Mouse (Mus musculus) erythroblast, adult 5-6 weeks (primary cell): ENCODE measurements around the gene Olfr654. TPM values are rescaled to one million over a fixed set of nuclear protein-coding genes. Genes with fewer than 3 reads are reported as not detected.

Experiments used
- ATAC-seq: replicated peaks from 2 replicates; pipeline ENCODE4 v1.8.0; 2016; ENCODE audit warnings: moderate number of reproducible peaks, mild to moderate bottlenecking, moderate TSS enrichment, inconsistent platforms; ENCODE audit not compliant: poor library complexity, low FRiP score, severe bottlenecking
- total RNA-seq, 2 experiments: library from RNA; stranded (forward) in 1 of 2; stranded (reverse) in 1 of 2; fragments of 150-400 nt in 1 of 2; fragments of 200-764, 138-1000 nt in 1 of 2; gene quantifications; 2 replicates each; pipeline versions ENCODE4 v1.2.3 to v1.2.4; 2015 to 2017; ENCODE audit warnings: low replicate concordance in 2 of 2

Gene Olfr654
- total RNA-seq (2015; ENCODE audit: low replicate concordance), result not detected in 2 replicates
- not detected in 2 replicates for total RNA-seq (2017; ENCODE audit: low replicate concordance)

DNA sequence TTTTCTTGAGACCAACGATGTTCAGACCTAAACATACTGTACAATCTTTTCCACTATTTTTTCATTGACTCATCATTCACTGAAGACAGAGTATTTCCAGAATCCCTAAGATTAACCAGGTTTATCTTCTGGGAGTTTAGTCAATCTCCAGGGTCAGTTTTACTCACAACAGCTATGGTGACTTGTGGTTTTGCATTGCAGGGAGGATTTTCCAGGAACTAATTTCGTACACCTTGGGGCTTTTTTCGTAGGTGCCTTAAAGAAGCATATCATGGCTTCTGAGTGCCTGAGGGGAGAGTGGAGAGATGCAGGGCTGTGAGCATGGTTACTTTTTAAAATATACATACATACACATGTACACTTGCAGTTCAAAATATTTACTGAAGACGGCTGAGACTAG is at the start of gene Olfr654:
Gene Olfr654 (plus strand): TSS at position 301 of the 400 bp plus-strand sequence.
- ATAC-seq, result no peak

DNA sequence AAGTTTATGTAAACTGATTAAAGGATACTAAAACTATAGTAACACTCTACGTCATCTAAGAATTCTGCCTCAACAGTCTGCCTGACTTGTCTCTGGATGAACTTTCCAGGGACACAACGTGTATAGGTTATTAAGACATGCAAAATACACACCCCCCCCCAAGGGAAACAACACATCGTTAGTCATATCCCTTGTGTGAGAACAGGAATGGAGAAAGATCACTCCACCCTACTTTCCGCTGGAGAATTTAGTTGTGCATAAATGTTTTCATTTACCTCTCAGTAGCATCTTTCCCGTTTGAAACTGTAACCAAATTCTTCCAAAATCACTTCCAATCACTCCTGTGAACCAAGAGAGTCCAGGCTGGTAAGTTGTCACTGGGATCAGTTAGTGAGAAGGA is 37.0 kb upstream of the Olfr654 start, which contains the start of gene Olfr651:
Gene Olfr651 (plus strand): TSS at position 301 of the 400 bp plus-strand sequence.
- no peak for ATAC-seq

DNA sequence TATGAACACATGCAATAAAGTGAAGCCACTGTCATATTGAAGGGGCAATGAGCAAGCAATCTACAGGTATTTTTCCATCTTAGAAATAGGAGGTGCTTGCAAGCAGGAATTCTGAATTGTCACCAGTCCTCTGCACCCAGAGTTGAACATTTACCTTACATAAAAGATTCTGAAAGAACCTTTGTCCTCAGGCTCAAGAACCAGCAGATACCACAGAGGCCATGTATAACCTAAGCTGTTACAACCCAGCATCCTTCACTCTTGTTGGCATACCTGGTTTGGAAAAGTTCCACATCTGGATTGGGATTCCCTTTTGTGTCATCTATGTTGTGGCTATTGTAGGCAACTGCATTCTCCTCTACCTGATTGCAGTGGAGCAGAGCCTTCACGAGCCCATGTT is 34.1 kb upstream of the Olfr654 start:
- ATAC-seq, result no peak

DNA sequence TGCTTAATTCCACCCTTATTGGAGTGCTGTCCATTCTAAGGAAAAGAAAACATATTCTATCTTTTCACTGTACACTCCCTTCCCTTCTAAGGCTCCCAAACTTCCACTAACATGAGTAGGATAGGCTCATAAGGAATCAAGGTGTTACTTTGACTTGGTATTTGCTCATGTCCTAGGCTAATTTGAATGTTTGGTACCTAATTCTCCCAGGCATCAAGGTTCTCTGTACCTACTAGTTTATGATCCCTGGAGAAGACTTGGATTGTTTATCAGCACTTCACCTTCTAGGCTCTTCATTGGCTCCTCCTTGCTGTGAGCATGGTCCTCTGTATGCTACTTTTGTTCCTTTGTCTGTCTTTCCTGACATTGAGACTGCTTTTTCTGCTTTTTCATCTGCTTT is 26.2 kb upstream of the Olfr654 start, which contains the start of gene Olfr652:
Gene Olfr652 (plus strand): TSS at position 301 of the 400 bp plus-strand sequence.
- no peak for ATAC-seq

- ATAC-seq, result no peak
Observed at GRCm38 (mm10) chr7:104577014-104577413, 9.8 kb upstream of the Olfr654 start, which contains the start of gene Olfr653. Olfr653 (plus strand) TSS chr7:104577314.

GRCm38 (mm10) chr7:104580846-104581245 is 6.0 kb upstream of the Olfr654 start:
- no peak for ATAC-seq

GRCm38 (mm10) chr7:104581429-104581828 is 5.4 kb upstream of the Olfr654 start:
- no peak for ATAC-seq

GRCm38 (mm10) chr7:104588274-104588673 is 1.4 kb downstream of the Olfr654 start:
- no peak for ATAC-seq

DNA sequence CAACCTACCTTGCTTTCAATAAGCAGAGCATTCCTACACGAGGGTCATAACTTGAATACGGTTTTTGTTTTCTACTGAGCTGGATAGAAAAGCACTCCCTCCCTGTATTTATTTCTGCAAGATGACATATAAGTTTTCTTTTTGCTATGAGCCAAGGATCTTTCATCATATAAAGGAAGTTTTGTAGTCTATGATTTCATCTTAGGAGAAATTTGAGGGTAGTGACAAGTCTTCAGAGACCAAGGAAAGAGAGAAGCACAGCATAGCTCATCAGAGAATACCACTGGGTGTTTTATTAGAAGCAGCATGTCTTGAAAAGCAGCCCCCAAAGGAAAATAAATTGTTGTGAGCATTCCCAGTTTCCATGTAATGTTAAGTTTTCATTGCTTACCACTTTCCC is 14.9 kb downstream of the Olfr654 start, which contains the start of gene Olfr655:
Gene Olfr655 (minus strand): TSS at position 101 of the 400 bp plus-strand sequence.
- no peak for ATAC-seq

DNA sequence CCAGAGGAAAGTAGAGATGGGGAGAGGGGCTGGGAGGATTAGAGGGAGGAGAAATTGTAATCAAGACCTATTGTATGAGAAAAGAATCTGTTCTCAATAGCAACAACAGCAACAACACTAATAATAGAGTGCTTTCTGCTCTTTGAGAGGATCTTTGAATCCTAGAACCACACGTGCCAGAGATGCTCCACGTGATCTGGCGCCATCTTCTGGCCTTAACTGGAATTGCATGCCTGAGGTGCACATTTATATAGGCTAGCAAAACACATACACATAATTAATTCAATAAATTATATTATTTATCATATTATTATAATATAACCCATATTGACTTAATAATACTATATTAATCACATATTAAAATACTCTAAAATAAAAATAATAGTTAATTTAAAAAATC is 16.3 kb downstream of the Olfr654 start:
- 0 out of 2 replicates have a peak, but pooled peaks have one; percentile 60 for ATAC-seq

GRCm38 (mm10) chr7:104604727-104605126 is 17.9 kb downstream of the Olfr654 start:
- ATAC-seq, result no peak

GRCm38 (mm10) chr7:104613655-104614054 is 26.8 kb downstream of the Olfr654 start, which contains the start of gene Olfr656:
Olfr656 (plus strand) TSS chr7:104613955.
- ATAC-seq, result no peak

- ATAC-seq, result no peak
Observed at GRCm38 (mm10) chr7:104624494-104624893, 37.7 kb downstream of the Olfr654 start, which contains the start of gene Olfr657. Olfr657 (plus strand) TSS chr7:104624794.

Other genes with a start within 250 kb of the Olfr654 start
- 29.7 and 32.9 TPM in 2 replicates for gene Trim12c, start 233.7 kb upstream of the Olfr654 start, total RNA-seq (2015; ENCODE audit: low replicate concordance)
- gene Trim12c, start 233.7 kb upstream of the Olfr654 start, total RNA-seq (2017; ENCODE audit: low replicate concordance), result 58.3 and 59.0 TPM in 2 replicates
- gene Trim30b, start 217.1 kb upstream of the Olfr654 start, total RNA-seq (2015; ENCODE audit: low replicate concordance), result 0.19 and 7.5 TPM in 2 replicates
- gene Trim30b, start 217.1 kb upstream of the Olfr654 start, total RNA-seq (2017; ENCODE audit: low replicate concordance), result 4.9 and 5.0 TPM in 2 replicates
- gene Trim30c, start 186.2 kb upstream of the Olfr654 start, total RNA-seq (2015; ENCODE audit: low replicate concordance), result not detected in 2 replicates
- 0.68 and 1.1 TPM in 2 replicates for gene Trim30c, start 186.2 kb upstream of the Olfr654 start, total RNA-seq (2017; ENCODE audit: low replicate concordance)
- gene Trim30a, start 121.8 kb upstream of the Olfr654 start, total RNA-seq (2015; ENCODE audit: low replicate concordance), result 17.5 and 25.9 TPM in 2 replicates
- 12.5 and 17.6 TPM in 2 replicates for gene Trim30a, start 121.8 kb upstream of the Olfr654 start, total RNA-seq (2017; ENCODE audit: low replicate concordance)
- gene Trim30d, start 79.2 kb upstream of the Olfr654 start, total RNA-seq (2015; ENCODE audit: low replicate concordance), result 7.5 and 10.0 TPM in 2 replicates
- 5.9 and 9.5 TPM in 2 replicates for gene Trim30d, start 79.2 kb upstream of the Olfr654 start, total RNA-seq (2017; ENCODE audit: low replicate concordance)
- gene Olfr651, start 36.9 kb upstream of the Olfr654 start, total RNA-seq (2015; ENCODE audit: low replicate concordance), result not detected in 2 replicates
- not detected in 2 replicates for gene Olfr651, start 36.9 kb upstream of the Olfr654 start, total RNA-seq (2017; ENCODE audit: low replicate concordance)
- not detected in 2 replicates for gene Olfr652, start 26.1 kb upstream of the Olfr654 start, total RNA-seq (2015; ENCODE audit: low replicate concordance)
- gene Olfr652, start 26.1 kb upstream of the Olfr654 start, total RNA-seq (2017; ENCODE audit: low replicate concordance), result 0.70 TPM in 1 of 2 replicates, not detected in the other
- gene Olfr653, start 9.7 kb upstream of the Olfr654 start, total RNA-seq (2015; ENCODE audit: low replicate concordance), result not detected in 2 replicates
- gene Olfr653, start 9.7 kb upstream of the Olfr654 start, total RNA-seq (2017; ENCODE audit: low replicate concordance), result not detected in 2 replicates
- gene Olfr655, start 14.8 kb downstream of the Olfr654 start, total RNA-seq (2015; ENCODE audit: low replicate concordance), result not detected in 2 replicates
- gene Olfr655, start 14.8 kb downstream of the Olfr654 start, total RNA-seq (2017; ENCODE audit: low replicate concordance), result not detected in 2 replicates
- not detected in 2 replicates for gene Olfr656, start 26.9 kb downstream of the Olfr654 start, total RNA-seq (2015; ENCODE audit: low replicate concordance)
- gene Olfr656, start 26.9 kb downstream of the Olfr654 start, total RNA-seq (2017; ENCODE audit: low replicate concordance), result 0.68 TPM in 1 of 2 replicates, not detected in the other
- not detected in 2 replicates for gene Olfr657, start 37.8 kb downstream of the Olfr654 start, total RNA-seq (2015; ENCODE audit: low replicate concordance)
- gene Olfr657, start 37.8 kb downstream of the Olfr654 start, total RNA-seq (2017; ENCODE audit: low replicate concordance), result not detected in 2 replicates
- gene Olfr658, start 60.3 kb downstream of the Olfr654 start, total RNA-seq (2015; ENCODE audit: low replicate concordance), result not detected in 2 replicates
- gene Olfr658, start 60.3 kb downstream of the Olfr654 start, total RNA-seq (2017; ENCODE audit: low replicate concordance), result not detected in 2 replicates
- not detected in 2 replicates for gene Olfr659, start 79.7 kb downstream of the Olfr654 start, total RNA-seq (2015; ENCODE audit: low replicate concordance)
- gene Olfr659, start 79.7 kb downstream of the Olfr654 start, total RNA-seq (2017; ENCODE audit: low replicate concordance), result not detected in 2 replicates
- not detected in 2 replicates for gene Olfr661, start 99.5 kb downstream of the Olfr654 start, total RNA-seq (2015; ENCODE audit: low replicate concordance)
- gene Olfr661, start 99.5 kb downstream of the Olfr654 start, total RNA-seq (2017; ENCODE audit: low replicate concordance), result not detected in 2 replicates
- gene Usp17le, start 190.4 kb downstream of the Olfr654 start, total RNA-seq (2015; ENCODE audit: low replicate concordance), result not detected in 2 replicates
- not detected in 2 replicates for gene Usp17le, start 190.4 kb downstream of the Olfr654 start, total RNA-seq (2017; ENCODE audit: low replicate concordance)